18 mouse cellular contexts compared by ENCODE assay signal in the genomic region with DNA sequence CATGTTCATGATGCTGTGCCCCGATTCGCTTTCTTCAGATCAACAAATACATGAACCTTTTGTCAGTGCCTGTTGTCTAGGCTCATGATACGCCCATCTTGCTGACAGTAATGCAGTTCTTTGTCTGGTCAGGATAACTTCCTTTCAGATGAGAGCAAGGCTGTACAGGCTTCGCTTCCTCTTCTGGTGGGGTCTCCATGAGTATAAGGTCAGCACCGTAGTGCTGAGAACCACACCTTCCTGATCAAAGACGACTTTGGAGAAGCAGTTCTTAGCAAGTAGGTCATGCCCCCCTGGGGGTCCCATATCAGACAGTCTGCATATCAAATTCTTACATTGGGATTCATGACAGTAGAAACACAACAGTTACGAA. TPM values are rescaled to one million over a fixed set of nuclear protein-coding genes. Genes with fewer than 3 reads are reported as not detected.
DNase-seq lines count a peak whose midpoint lies in the region; ATAC-seq and TF ChIP-seq lines count a peak whose summit lies in the region.
"Had no signal": no experiment of that assay in that cellular context is flagged by ENCODE, and none has a peak within 500 bp of the region (broad histone marks: within the 10 kb centered on the region; RNA-seq: fewer than 3 reads in every experiment).

No protein-coding gene starts in this region.

- no peak overlapping the region for H3K9ac ChIP-seq in heart, adult 2 months (ENCODE audit: low read depth, low read length)
- H3K9ac ChIP-seq in kidney, embryonic 15.5 days = no peak overlapping the region
- no peak overlapping the region for H3K9ac ChIP-seq in lung, postnatal 0 days (replicated peaks; ENCODE audit: low read depth)
- H3K9ac ChIP-seq in stomach, embryonic 16.5 days (ENCODE audit: low read length) = no peak overlapping the region
- H3K9ac ChIP-seq: hindbrain, embryonic 13.5 days had no signal

- H3K4me2 ChIP-seq in kidney, embryonic 15.5 days = 0 out of 2 replicates have a peak overlapping the region, but pooled peaks have one; percentile 12
- H3K4me2 ChIP-seq in lung, postnatal 0 days (replicated peaks; ENCODE audit: low read depth, low read length) = no peak overlapping the region
- no peak overlapping the region for H3K4me2 ChIP-seq in stomach, embryonic 16.5 days (ENCODE audit: low read depth, low read length)
- H3K4me2 ChIP-seq: hindbrain, embryonic 13.5 days had no signal

- TF ChIP-seq EP300 in heart, adult 2 months (IDR thresholded peaks at IDR 0.05; ENCODE audit: insufficient read depth, low read depth, low read length) = no peak
- TF ChIP-seq EP300 in lung, postnatal 0 days (IDR thresholded peaks at IDR 0.05) = no peak

- H3K4me3 ChIP-seq in heart, adult 2 months = no peak overlapping the region
- no peak overlapping the region for H3K4me3 ChIP-seq in kidney, embryonic 15.5 days (replicated peaks)
- no peak overlapping the region for H3K4me3 ChIP-seq in kidney, adult 2 months (ENCODE audit: insufficient read depth, low read depth, low read length)
- H3K4me3 ChIP-seq in lung, postnatal 0 days (ENCODE audit: low read depth, low read length) = no peak overlapping the region
- H3K4me3 ChIP-seq in stomach, embryonic 16.5 days (replicated peaks; ENCODE audit: low read length) = no peak overlapping the region
- H3K4me3 ChIP-seq: hindbrain, embryonic 13.5 days had no signal

- H3K36me3 ChIP-seq in heart, adult 2 months (ENCODE audit: control insufficient read depth, insufficient read depth, low read length) = peaks cover 2% of the 10 kb centered on the region
- no peaks in the 10 kb centered on the region for H3K36me3 ChIP-seq in kidney, embryonic 15.5 days
- no peaks in the 10 kb centered on the region for H3K36me3 ChIP-seq in kidney, adult 2 months (ENCODE audit: control insufficient read depth, insufficient read depth, low read length)
- no peaks in the 10 kb centered on the region for H3K36me3 ChIP-seq in lung, postnatal 0 days (ENCODE audit: insufficient read depth, low read length)
- H3K36me3 ChIP-seq in stomach, embryonic 16.5 days (ENCODE audit: control insufficient read depth, insufficient read depth, low read length) = no peaks in the 10 kb centered on the region
- H3K36me3 ChIP-seq: hindbrain, embryonic 13.5 days had no signal

- 66% methylated on average over 7 of the region's 7 CpGs for WGBS in heart, adult 2 months
- 53% methylated on average over 7 of the region's 7 CpGs for WGBS in kidney, embryonic 15.5 days
- 60% methylated on average over 7 of the region's 7 CpGs for WGBS in kidney, adult 2 months
- WGBS in lung, postnatal 0 days = 68% methylated on average over 7 of the region's 7 CpGs
- WGBS in stomach, embryonic 16.5 days = 75% methylated on average over 7 of the region's 7 CpGs

- no peaks in the 10 kb centered on the region for H3K9me3 ChIP-seq in kidney, embryonic 15.5 days (replicated peaks)
- H3K9me3 ChIP-seq in lung, postnatal 0 days (ENCODE audit: low read length) = no peaks in the 10 kb centered on the region
- H3K9me3 ChIP-seq in stomach, embryonic 16.5 days (replicated peaks; ENCODE audit: control insufficient read depth, low read length) = no peaks in the 10 kb centered on the region; the same call in 1 of the 2 replicates
- H3K9me3 ChIP-seq: hindbrain, embryonic 13.5 days had no signal

- peaks cover 8% of the 10 kb centered on the region for H3K4me1 ChIP-seq in heart, adult 2 months (ENCODE audit: control insufficient read depth, insufficient read depth, low read length)
- H3K4me1 ChIP-seq in kidney, embryonic 15.5 days = peaks cover 20% of the 10 kb centered on the region
- H3K4me1 ChIP-seq in kidney, adult 2 months (ENCODE audit: control insufficient read depth, insufficient read depth, low read length) = 0 out of 2 replicates have a peak, but pooled peaks cover 3% of the 10 kb centered on the region
- no peaks in the 10 kb centered on the region for H3K4me1 ChIP-seq in lung, postnatal 0 days (ENCODE audit: insufficient read depth, low read depth, low read length)
- peaks cover 6% of the 10 kb centered on the region; the same call in 1 of the 2 replicates for H3K4me1 ChIP-seq in stomach, embryonic 16.5 days (ENCODE audit: control insufficient read depth, insufficient read depth, low read length)
- H3K4me1 ChIP-seq: hindbrain, embryonic 13.5 days had no signal

- H3K27ac ChIP-seq in heart, adult 2 months = peak overlapping the region; percentile 62
- peak overlapping the region; percentile 82 for H3K27ac ChIP-seq in kidney, embryonic 15.5 days
- H3K27ac ChIP-seq in kidney, adult 2 months (ENCODE audit: insufficient read depth, low read depth, low read length) = no peak overlapping the region
- peak overlapping the region; percentile 66; the same call in 1 of the 2 replicates for H3K27ac ChIP-seq in lung, postnatal 0 days (ENCODE audit: low read length)
- H3K27ac ChIP-seq in stomach, embryonic 16.5 days (ENCODE audit: low read length) = peak overlapping the region; percentile 68
- H3K27ac ChIP-seq: hindbrain, embryonic 13.5 days; macrophage had no signal

- TF ChIP-seq POLR2A in heart, adult 2 months (IDR thresholded peaks at IDR 0.05; ENCODE audit: insufficient read depth, low read depth, low read length) = no peak
- TF ChIP-seq POLR2A in kidney, adult 2 months (IDR thresholded peaks at IDR 0.05; ENCODE audit: low read depth, low read length) = no peak

- intact Hi-C loops in heart, adult 2 months (cut with DNase I) = loop anchor here (5.0 kb wide), 1 partner anchor 41 kb away; no protein-coding TSS in a partner anchor
- intact Hi-C loops in heart, postnatal 10 days (cut with DNase I) = loop anchor here (5.0 kb wide), 1 partner anchor 121 kb away; no protein-coding TSS in a partner anchor

- no peaks in the 10 kb centered on the region for H3K27me3 ChIP-seq in heart, adult 2 months (ENCODE audit: control insufficient read depth, insufficient read depth, low read length)
- no peaks in the 10 kb centered on the region for H3K27me3 ChIP-seq in kidney, embryonic 15.5 days
- no peaks in the 10 kb centered on the region for H3K27me3 ChIP-seq in kidney, adult 2 months (replicated peaks; ENCODE audit: control insufficient read depth, insufficient read depth, low read length)
- no peaks in the 10 kb centered on the region for H3K27me3 ChIP-seq in lung, postnatal 0 days (replicated peaks; ENCODE audit: insufficient read depth, low read length)
- no peaks in the 10 kb centered on the region for H3K27me3 ChIP-seq in stomach, embryonic 16.5 days (ENCODE audit: control insufficient read depth, insufficient read depth, low read length)
- H3K27me3 ChIP-seq: hindbrain, embryonic 13.5 days had no signal

- H3K79me2 ChIP-seq in heart, adult 2 months (replicated peaks; ENCODE audit: control insufficient read depth, insufficient read depth, low read length) = no peaks in the 10 kb centered on the region

- DNase-seq in heart, adult 2 months = no peak
- DNase-seq in heart, postnatal 10 days = no peak
- DNase-seq in kidney, adult 2 months = no peak
- no peak for DNase-seq in lung, postnatal 0 days (ENCODE audit: low spot score)
- DNase-seq in lung, postnatal 14 days = no peak
- no peak for DNase-seq in frontal cortex, postnatal 25 days (ENCODE audit: low spot score in 2 of 2)
- DNase-seq: adrenal gland, postnatal 25 days; cerebellum, adult 9-10 months; kidney, postnatal 10 days; midbrain, embryonic 14.5 days; right cerebral cortex, adult 18-20 months; spleen, adult 18-20 months had no signal

- no peak for ATAC-seq in kidney, embryonic 15.5 days (replicated peaks; ENCODE audit: low FRiP score)
- ATAC-seq in lung, postnatal 0 days = no peak
- no peak for ATAC-seq in stomach, embryonic 16.5 days (ENCODE audit: insufficient read depth, low FRiP score)
- ATAC-seq: activated CD4-positive, CD25-positive, alpha-beta regulatory T cell, adult 4 months; forebrain, embryonic 16.5 days had no signal

- TF ChIP-seq CTCF in heart, adult 2 months (IDR thresholded peaks at IDR 0.05) = no peak
- TF ChIP-seq CTCF in kidney, adult 2 months (conservative IDR thresholded peaks at IDR 0.05; ENCODE audit: insufficient read depth, insufficient read length, low read depth, low read length) = no peak
- TF ChIP-seq CTCF in lung, postnatal 0 days (IDR thresholded peaks at IDR 0.05) = no peak

RNA-seq across cellular contexts. Expression of a gene that starts 19.3 kb away (rescaled TPM):
- 10 to 100 TPM; 11.8 to 15.6 TPM for total RNA-seq in heart, adult 2 months (2021)
- polyA plus RNA-seq in heart, adult 2 months (2012; rRNA removed) = 1.2 and 2.4 TPM in 2 replicates
- 1 to 10 TPM; 2.4 to 2.7 TPM for total RNA-seq in heart, postnatal 10 days (2021)
- polyA plus RNA-seq in kidney, embryonic 15.5 days (2015; fragmentation: Nextera tagmentation; extraction: Ambion mirVana) = 0.24 and 0.30 TPM in 2 replicates
- 0.04 and 0.55 TPM in 2 replicates for polyA plus RNA-seq in kidney, adult 2 months (2012; rRNA removed)
- 0.12 and 0.19 TPM in 2 replicates for polyA plus RNA-seq in lung, postnatal 0 days (2015; fragmentation: Nextera tagmentation; extraction: Ambion mirVana)
- polyA plus RNA-seq in stomach, embryonic 16.5 days (2015; fragmentation: Nextera tagmentation; extraction: Ambion mirVana) = 0.25 and 0.31 TPM in 2 replicates
